Mouse (Mus musculus): ENCODE results near the gene Aspg. TPM values are rescaled to one million over a fixed set of nuclear protein-coding genes. Genes with fewer than 3 reads are reported as not detected.

Gene Aspg
- polyA plus RNA-seq, 1 experiment from 2014 or later = 14.8 TPM

DNA sequence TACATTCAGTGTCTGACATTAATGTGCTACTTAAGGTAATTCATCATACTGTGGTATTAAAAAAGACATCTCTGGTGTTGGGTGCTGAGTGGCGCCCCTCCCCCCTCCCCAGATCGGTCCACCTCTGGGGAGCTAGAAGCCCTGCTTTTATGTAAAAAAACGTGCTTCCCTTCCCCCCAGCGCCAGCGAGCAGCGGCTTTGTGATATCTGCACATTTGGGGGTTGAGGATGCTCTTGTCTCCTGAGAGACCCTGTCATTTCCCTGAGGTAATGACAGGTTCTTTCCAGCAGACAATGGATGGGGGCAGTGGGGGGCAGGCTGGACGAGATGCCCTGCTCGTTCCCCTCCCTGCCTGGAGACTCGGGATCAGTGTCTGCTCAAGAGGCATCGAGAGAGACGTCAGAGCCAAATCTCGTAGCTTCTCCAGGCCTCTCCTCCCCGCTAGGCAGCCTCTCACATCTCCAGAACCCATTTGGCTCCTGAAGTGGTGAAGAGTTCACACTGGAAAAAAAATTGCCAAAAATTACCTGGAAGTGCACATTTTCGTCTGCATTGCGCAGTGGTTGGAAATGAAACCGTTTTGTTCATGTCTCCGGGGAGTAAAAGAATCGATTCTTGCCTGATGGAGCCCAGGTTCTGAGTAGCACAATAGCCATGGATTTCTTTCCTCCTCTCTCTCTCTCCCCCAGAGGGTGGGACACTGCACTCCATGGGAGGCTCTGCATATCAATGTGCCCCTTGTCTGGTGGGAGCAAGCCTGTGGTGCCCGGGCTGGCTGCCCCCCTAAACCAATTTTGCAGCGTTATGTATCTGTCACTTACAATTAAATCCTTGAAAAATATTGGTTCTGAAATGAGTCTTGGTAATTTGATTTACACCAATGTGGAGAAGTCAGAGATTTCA is 64.4 kb downstream of the Aspg start:
- 69% methylated on average over 20 of the region's 20 CpGs for WGBS (ENCODE audit: insufficient replicate concordance)
- DNase-seq = no peak
- Histone ChIP-seq H3K27me3 (ENCODE audit: insufficient read depth, low read length) (no peaks in the 10 kb centered on the region), H3K27ac (ENCODE audit: low read depth) (no peak overlapping the region), H3K4me3 (ENCODE audit: low read depth, low read length) (no peak overlapping the region), H3K4me1 (ENCODE audit: insufficient read depth) (no peaks in the 10 kb centered on the region), H3K9ac (replicated peaks) (no peak overlapping the region), H3K4me2 (ENCODE audit: low read depth, low read length) (no peak overlapping the region), H3K36me3 (replicated peaks; ENCODE audit: insufficient read depth, low read length) (no peaks in the 10 kb centered on the region), H3K9me3 (ENCODE audit: low read length) (no peaks in the 10 kb centered on the region)
- TF ChIP-seq CTCF (IDR thresholded peaks at IDR 0.05; ENCODE audit: low read depth) (no peak), EP300 (IDR thresholded peaks at IDR 0.05; ENCODE audit: low read depth) (no peak)
- ATAC-seq = no peak

- Histone ChIP-seq H3K4me2 (ENCODE audit: low read depth, low read length) (no peak overlapping the region), H3K4me1 (ENCODE audit: insufficient read depth) (no peaks in the 10 kb centered on the region), H3K27ac (ENCODE audit: low read depth) (no peak overlapping the region), H3K9me3 (ENCODE audit: low read length) (no peaks in the 10 kb centered on the region), H3K9ac (replicated peaks) (no peak overlapping the region), H3K27me3 (ENCODE audit: insufficient read depth, low read length) (no peaks in the 10 kb centered on the region), H3K4me3 (ENCODE audit: low read depth, low read length) (no peak overlapping the region), H3K36me3 (replicated peaks; ENCODE audit: insufficient read depth, low read length) (no peaks in the 10 kb centered on the region)
- 81% methylated on average over 1 of the region's 1 CpGs for WGBS (ENCODE audit: insufficient replicate concordance)
- no peak for DNase-seq
- no peak for ATAC-seq
- no peak for TF ChIP-seq CTCF (IDR thresholded peaks at IDR 0.05; ENCODE audit: low read depth)
- no peak for TF ChIP-seq EP300 (IDR thresholded peaks at IDR 0.05; ENCODE audit: low read depth)
These were observed 65.2 kb downstream of the Aspg start for GRCm38 (mm10) chr12:112171657-112172056.

- no peak overlapping the region for H3K27ac ChIP-seq (ENCODE audit: low read depth)
- H3K4me2 ChIP-seq (ENCODE audit: low read depth, low read length) = no peak overlapping the region
- ATAC-seq (no peak), DNase-seq (no peak)
- no peak overlapping the region for H3K4me3 ChIP-seq (ENCODE audit: low read depth, low read length)
- H3K27me3 ChIP-seq (ENCODE audit: insufficient read depth, low read length) = no peaks in the 10 kb centered on the region
- 77% methylated on average over 8 of the region's 8 CpGs for WGBS (ENCODE audit: insufficient replicate concordance)
- no peaks in the 10 kb centered on the region for H3K36me3 ChIP-seq (replicated peaks; ENCODE audit: insufficient read depth, low read length)
- no peaks in the 10 kb centered on the region for H3K9me3 ChIP-seq (ENCODE audit: low read length)
- TF ChIP-seq EP300 (IDR thresholded peaks at IDR 0.05; ENCODE audit: low read depth) = no peak
- no peak for TF ChIP-seq CTCF (IDR thresholded peaks at IDR 0.05; ENCODE audit: low read depth)
- no peak overlapping the region for H3K9ac ChIP-seq (replicated peaks)
- no peaks in the 10 kb centered on the region for H3K4me1 ChIP-seq (ENCODE audit: insufficient read depth)
These were observed 65.7 kb downstream of the Aspg start for GRCm38 (mm10) chr12:112172214-112172613.

MicroRNAs encoded within 50 kb of the gene (microRNA counts, 519-probe panel; counts per million panel counts)
- 1,782 counts per million, percentile 15 among the panel's probes with 10 or more counts for microRNA mmu-miR-203

Small RNA genes within 50 kb of the gene (microRNA-seq; reads per million reads assigned to microRNA genes)
- gene Mir203 (1,813 reads per million, percentile 79 among the genes with 10 or more reads in this experiment), gene Mir3073a (not detected), gene Mir3073b (not detected)

Other genes with a start within 250 kb of the Aspg start
- 4.3 and 4.5 TPM in 2 replicates for gene Ppp1r13b, start 198.6 kb upstream of the Aspg start, polyA plus RNA-seq (2015; fragmentation: Nextera tagmentation; extraction: Ambion mirVana)
- gene Atp5mpl, start 139.7 kb upstream of the Aspg start, polyA plus RNA-seq (2015; fragmentation: Nextera tagmentation; extraction: Ambion mirVana) = 676 and 694 TPM in 2 replicates
- gene Tdrd9, start 135.1 kb upstream of the Aspg start, polyA plus RNA-seq (2015; fragmentation: Nextera tagmentation; extraction: Ambion mirVana) = 0.15 and 0.21 TPM in 2 replicates
- gene Rd3l, start 125.4 kb upstream of the Aspg start, polyA plus RNA-seq (2015; fragmentation: Nextera tagmentation; extraction: Ambion mirVana) = not detected in 2 replicates
- gene Kif26a, start 39.5 kb downstream of the Aspg start, polyA plus RNA-seq (2015; fragmentation: Nextera tagmentation; extraction: Ambion mirVana) = 0.14 and 0.17 TPM in 2 replicates